Mouse (Mus musculus) thymus, postnatal 25 days (tissue): Measurements from ENCODE around the gene Asphd1.

Experiments used
- DNase-seq: peaks from one replicate; pipeline ENCODE4 v3.0.0; 2022

Gene Asphd1

GRCm38 (mm10) chr7:126949403-126949792, at the start of gene Asphd1:
TSS of gene Asphd1 (minus strand) at chr7:126949582.
- no peak for DNase-seq

GRCm38 (mm10) chr7:126996449-126996848, 47.1 kb upstream of the Asphd1 start:
- DNase-seq: peak; percentile 32

- DNase-seq: peak; percentile 26
Measured at GRCm38 (mm10) chr7:126988816-126989215, 39.4 kb upstream of the Asphd1 start.

- DNase-seq: peak; percentile 57
Measured at GRCm38 (mm10) chr7:126986319-126986718, 36.9 kb upstream of the Asphd1 start.

- DNase-seq: no peak
Measured at GRCm38 (mm10) chr7:126984667-126985444, 35.5 kb upstream of the Asphd1 start.

GRCm38 (mm10) chr7:126983113-126983512, 33.7 kb upstream of the Asphd1 start:
- no peak for DNase-seq

- DNase-seq: no peak
Measured at GRCm38 (mm10) chr7:126982054-126982453, 32.7 kb upstream of the Asphd1 start.

GRCm38 (mm10) chr7:126981601-126982000, 32.2 kb upstream of the Asphd1 start:
- DNase-seq: no peak

GRCm38 (mm10) chr7:126978841-126979240, 29.5 kb upstream of the Asphd1 start:
- DNase-seq: peak; percentile 24

GRCm38 (mm10) chr7:126976878-126977459, 27.6 kb upstream of the Asphd1 start:
- DNase-seq: no peak

GRCm38 (mm10) chr7:126975950-126976866, 26.8 kb upstream of the Asphd1 start, which contains the start of gene Cdiptos:
TSS of gene Cdiptos (minus strand) at chr7:126976098.
- DNase-seq: peak; percentile 94

GRCm38 (mm10) chr7:126975893-126975949, 26.3 kb upstream of the Asphd1 start, which contains the start of gene Cdipt:
TSS of gene Cdipt (plus strand) at chr7:126975914.
- DNase-seq: no peak

- no peak for DNase-seq
Measured at GRCm38 (mm10) chr7:126975493-126975892, 26.1 kb upstream of the Asphd1 start.

GRCm38 (mm10) chr7:126967361-126967760, 18.0 kb upstream of the Asphd1 start:
- no peak for DNase-seq

GRCm38 (mm10) chr7:126965568-126965967, 16.2 kb upstream of the Asphd1 start:
- no peak for DNase-seq

GRCm38 (mm10) chr7:126963548-126964286, 14.3 kb upstream of the Asphd1 start:
- peak; percentile 52 for DNase-seq

GRCm38 (mm10) chr7:126961965-126962364, 12.6 kb upstream of the Asphd1 start:
- no peak for DNase-seq

- DNase-seq: no peak
Measured at GRCm38 (mm10) chr7:126961095-126961494, 11.7 kb upstream of the Asphd1 start.

- no peak for DNase-seq
Measured at GRCm38 (mm10) chr7:126959780-126960179, 10.4 kb upstream of the Asphd1 start.

GRCm38 (mm10) chr7:126955125-126955524, 5.7 kb upstream of the Asphd1 start:
- DNase-seq: no peak

GRCm38 (mm10) chr7:126952646-126953045, 3.3 kb upstream of the Asphd1 start:
- DNase-seq: no peak

GRCm38 (mm10) chr7:126951741-126952140, 2.4 kb upstream of the Asphd1 start:
- DNase-seq: no peak
